Mouse (Mus musculus): Measurements from ENCODE around the gene Cux1. TPM values are rescaled to one million over a fixed set of nuclear protein-coding genes. Genes with fewer than 3 reads are reported as not detected.

The Cux1 gene
- polyA plus RNA-seq, 1 experiment, result 149 TPM

- H3K4me3 ChIP-seq (ENCODE audit: insufficient read depth, low read length), result no peak overlapping the region
- no peak overlapping the region for H3K27ac ChIP-seq (ENCODE audit: insufficient read depth, low read depth, low read length)
- TF ChIP-seq POLR2A (IDR thresholded peaks at IDR 0.05; ENCODE audit: borderline replicate concordance, low read depth, low read length), result no peak
- TF ChIP-seq CTCF (IDR thresholded peaks at IDR 0.05; ENCODE audit: low read depth, low read length), result no peak
- peaks cover 11% of the 10 kb centered on the region for H3K4me1 ChIP-seq (ENCODE audit: control insufficient read depth, insufficient read depth, low read length)
Measured at GRCm38 (mm10) chr5:136588471-136588870, 21.2 kb upstream of the Cux1 start.

GRCm38 (mm10) chr5:136584676-136585285 lies 17.5 kb upstream of the Cux1 start:
- Histone ChIP-seq H3K4me3 (ENCODE audit: insufficient read depth, low read length) (no peak overlapping the region), H3K4me1 (ENCODE audit: control insufficient read depth, insufficient read depth, low read length) (peaks cover 11% of the 10 kb centered on the region), H3K27ac (ENCODE audit: insufficient read depth, low read depth, low read length) (no peak overlapping the region)
- TF ChIP-seq CTCF (IDR thresholded peaks at IDR 0.05; ENCODE audit: low read depth, low read length) (no peak), POLR2A (IDR thresholded peaks at IDR 0.05; ENCODE audit: borderline replicate concordance, low read depth, low read length) (no peak)

GRCm38 (mm10) chr5:136583666-136584464 lies 16.6 kb upstream of the Cux1 start:
- H3K4me3 ChIP-seq (ENCODE audit: insufficient read depth, low read length), result no peak overlapping the region
- peaks cover 11% of the 10 kb centered on the region for H3K4me1 ChIP-seq (ENCODE audit: control insufficient read depth, insufficient read depth, low read length)
- no peak overlapping the region for H3K27ac ChIP-seq (ENCODE audit: insufficient read depth, low read depth, low read length)
- TF ChIP-seq CTCF (IDR thresholded peaks at IDR 0.05; ENCODE audit: low read depth, low read length) (no peak), POLR2A (IDR thresholded peaks at IDR 0.05; ENCODE audit: borderline replicate concordance, low read depth, low read length) (no peak)

GRCm38 (mm10) chr5:136583256-136583655 lies 16.0 kb upstream of the Cux1 start:
- H3K4me3 ChIP-seq (ENCODE audit: insufficient read depth, low read length), result no peak overlapping the region
- H3K27ac ChIP-seq (ENCODE audit: insufficient read depth, low read depth, low read length), result no peak overlapping the region
- H3K4me1 ChIP-seq (ENCODE audit: control insufficient read depth, insufficient read depth, low read length), result peaks cover 11% of the 10 kb centered on the region
- TF ChIP-seq CTCF (IDR thresholded peaks at IDR 0.05; ENCODE audit: low read depth, low read length), result no peak
- TF ChIP-seq POLR2A (IDR thresholded peaks at IDR 0.05; ENCODE audit: borderline replicate concordance, low read depth, low read length), result no peak

GRCm38 (mm10) chr5:136582201-136582600 lies 14.9 kb upstream of the Cux1 start:
- TF ChIP-seq POLR2A (IDR thresholded peaks at IDR 0.05; ENCODE audit: borderline replicate concordance, low read depth, low read length) (no peak), CTCF (IDR thresholded peaks at IDR 0.05; ENCODE audit: low read depth, low read length) (no peak)
- no peak overlapping the region for H3K27ac ChIP-seq (ENCODE audit: insufficient read depth, low read depth, low read length)
- H3K4me3 ChIP-seq (ENCODE audit: insufficient read depth, low read length), result no peak overlapping the region
- H3K4me1 ChIP-seq (ENCODE audit: control insufficient read depth, insufficient read depth, low read length), result peaks cover 11% of the 10 kb centered on the region

GRCm38 (mm10) chr5:136581625-136582024 lies 14.3 kb upstream of the Cux1 start:
- Histone ChIP-seq H3K4me3 (ENCODE audit: insufficient read depth, low read length) (no peak overlapping the region), H3K27ac (ENCODE audit: insufficient read depth, low read depth, low read length) (no peak overlapping the region), H3K4me1 (ENCODE audit: control insufficient read depth, insufficient read depth, low read length) (peaks cover 11% of the 10 kb centered on the region)
- TF ChIP-seq CTCF (IDR thresholded peaks at IDR 0.05; ENCODE audit: low read depth, low read length) (no peak), POLR2A (IDR thresholded peaks at IDR 0.05; ENCODE audit: borderline replicate concordance, low read depth, low read length) (no peak)

- H3K4me3 ChIP-seq (ENCODE audit: insufficient read depth, low read length), result no peak overlapping the region
- no peak overlapping the region for H3K27ac ChIP-seq (ENCODE audit: insufficient read depth, low read depth, low read length)
- no peak for TF ChIP-seq POLR2A (IDR thresholded peaks at IDR 0.05; ENCODE audit: borderline replicate concordance, low read depth, low read length)
- no peak for TF ChIP-seq CTCF (IDR thresholded peaks at IDR 0.05; ENCODE audit: low read depth, low read length)
Measured at GRCm38 (mm10) chr5:136581166-136581565, 13.9 kb upstream of the Cux1 start.

GRCm38 (mm10) chr5:136578201-136578600 lies 10.9 kb upstream of the Cux1 start:
- no peaks in the 10 kb centered on the region for H3K4me1 ChIP-seq (ENCODE audit: control insufficient read depth, insufficient read depth, low read length)
- TF ChIP-seq CTCF (IDR thresholded peaks at IDR 0.05; ENCODE audit: low read depth, low read length) (no peak), POLR2A (IDR thresholded peaks at IDR 0.05; ENCODE audit: borderline replicate concordance, low read depth, low read length) (no peak)
- no peak overlapping the region for H3K4me3 ChIP-seq (ENCODE audit: insufficient read depth, low read length)
- H3K27ac ChIP-seq (ENCODE audit: insufficient read depth, low read depth, low read length), result no peak overlapping the region

More at GRCm38 (mm10) chr5:136581166-136581565, 13.9 kb upstream of the Cux1 start:
- H3K4me1 ChIP-seq (ENCODE audit: control insufficient read depth, insufficient read depth, low read length), result peaks cover 11% of the 10 kb centered on the region

- peaks cover 3% of the 10 kb centered on the region for H3K4me1 ChIP-seq (ENCODE audit: control insufficient read depth, insufficient read depth, low read length)
- TF ChIP-seq POLR2A (IDR thresholded peaks at IDR 0.05; ENCODE audit: borderline replicate concordance, low read depth, low read length), result no peak
- no peak overlapping the region for H3K27ac ChIP-seq (ENCODE audit: insufficient read depth, low read depth, low read length)
- H3K4me3 ChIP-seq (ENCODE audit: insufficient read depth, low read length), result no peak overlapping the region
Measured at GRCm38 (mm10) chr5:136570171-136570570, 2.9 kb upstream of the Cux1 start.

- Histone ChIP-seq H3K27ac (ENCODE audit: insufficient read depth, low read depth, low read length) (no peak overlapping the region), H3K4me1 (ENCODE audit: control insufficient read depth, insufficient read depth, low read length) (peaks cover 12% of the 10 kb centered on the region), H3K4me3 (ENCODE audit: insufficient read depth, low read length) (peak overlapping the region; percentile 82)
- TF ChIP-seq CTCF (IDR thresholded peaks at IDR 0.05; ENCODE audit: low read depth, low read length) (peak; percentile 33; the same call in 1 of the 2 replicates), POLR2A (IDR thresholded peaks at IDR 0.05; ENCODE audit: borderline replicate concordance, low read depth, low read length) (no peak)
Measured at GRCm38 (mm10) chr5:136568776-136569175, 1.5 kb upstream of the Cux1 start.
